Mouse (Mus musculus): ENCODE measurements at regions not wholly inside any gene's neighbourhood (a gene's known extent, or its start where the extent isn't known, plus 50 kb on each side); places are given as distances from the start of the nearest gene placed in this dataset.

DNA sequence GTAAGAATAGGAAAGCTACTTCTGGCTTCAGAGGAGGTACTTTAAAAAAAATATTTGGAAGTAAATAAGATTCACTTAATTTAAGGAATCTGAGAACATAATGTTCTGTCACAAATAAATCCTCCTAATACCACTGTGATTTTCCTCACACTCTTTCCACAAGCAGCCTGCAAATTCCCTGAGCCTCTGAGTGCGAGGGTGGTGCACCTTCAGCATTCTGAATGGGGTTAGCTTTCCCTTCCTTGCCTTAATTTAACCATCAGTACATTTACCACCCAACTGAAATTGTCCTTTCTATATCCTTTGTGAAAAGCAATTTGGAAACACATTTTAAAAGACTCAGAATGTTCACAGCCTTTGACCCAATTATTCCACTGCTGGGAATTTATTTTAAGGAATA lies 691.7 kb downstream of the Utrn start:
- Histone ChIP-seq H3K4me2 (ENCODE audit: low read depth, severe bottlenecking) (no peak overlapping the region), H3K27ac (replicated peaks; ENCODE audit: low read depth, low read length) (no peak overlapping the region), H3K36me3 (ENCODE audit: control insufficient read depth, insufficient read depth, low read length) (no peaks in the 10 kb centered on the region), H3K27me3 (ENCODE audit: control insufficient read depth, insufficient read depth, low read length) (no peaks in the 10 kb centered on the region), H3K9ac (ENCODE audit: low read length) (no peak overlapping the region), H3K4me3 (ENCODE audit: low read depth, low read length) (no peak overlapping the region), H3K4me1 (ENCODE audit: control insufficient read depth, insufficient read depth, low read length) (no peaks in the 10 kb centered on the region), H3K9me3 (ENCODE audit: control insufficient read depth, low read length) (no peaks in the 10 kb centered on the region)
- WGBS = 90% methylated on average over 1 of the region's 1 CpGs
- DNase-seq (ENCODE audit: low spot score) (no peak), ATAC-seq (ENCODE audit: insufficient number of reproducible peaks, low FRiP score, low TSS enrichment, low read depth) (no peak)

DNA sequence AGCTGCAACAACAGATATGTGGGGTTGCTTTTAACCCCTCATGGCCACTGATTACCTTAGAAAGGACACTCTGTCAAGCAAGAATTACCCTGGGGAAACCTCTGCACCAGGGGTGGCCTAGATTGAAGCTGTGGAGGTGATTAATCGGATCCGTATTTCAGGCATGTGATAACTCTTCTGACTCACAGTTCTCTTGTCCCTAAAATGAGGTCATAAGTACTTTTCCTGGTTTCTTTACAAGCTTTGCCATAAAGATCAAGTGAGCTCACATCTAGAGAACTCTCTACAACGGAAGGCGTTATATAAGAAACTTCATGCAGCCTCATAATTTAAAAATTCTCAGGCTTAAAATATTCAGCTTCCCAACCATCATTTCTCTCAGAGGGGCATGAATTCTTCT lies 688.2 kb downstream of the Utrn start:
- H3K4me2 ChIP-seq (ENCODE audit: low read depth, severe bottlenecking) = no peak overlapping the region
- no peak overlapping the region for H3K4me3 ChIP-seq (ENCODE audit: low read depth, low read length)
- no peaks in the 10 kb centered on the region for H3K36me3 ChIP-seq (ENCODE audit: control insufficient read depth, insufficient read depth, low read length)
- ATAC-seq (ENCODE audit: insufficient number of reproducible peaks, low FRiP score, low TSS enrichment, low read depth) = no peak
- no peaks in the 10 kb centered on the region for H3K9me3 ChIP-seq (ENCODE audit: control insufficient read depth, low read length)
- no peak for DNase-seq (ENCODE audit: low spot score)
- 78% methylated on average over 4 of the region's 4 CpGs for WGBS
- no peak overlapping the region for H3K27ac ChIP-seq (replicated peaks; ENCODE audit: low read depth, low read length)
- H3K27me3 ChIP-seq (ENCODE audit: control insufficient read depth, insufficient read depth, low read length) = no peaks in the 10 kb centered on the region
- H3K9ac ChIP-seq (ENCODE audit: low read length) = no peak overlapping the region
- no peaks in the 10 kb centered on the region for H3K4me1 ChIP-seq (ENCODE audit: control insufficient read depth, insufficient read depth, low read length)

DNA sequence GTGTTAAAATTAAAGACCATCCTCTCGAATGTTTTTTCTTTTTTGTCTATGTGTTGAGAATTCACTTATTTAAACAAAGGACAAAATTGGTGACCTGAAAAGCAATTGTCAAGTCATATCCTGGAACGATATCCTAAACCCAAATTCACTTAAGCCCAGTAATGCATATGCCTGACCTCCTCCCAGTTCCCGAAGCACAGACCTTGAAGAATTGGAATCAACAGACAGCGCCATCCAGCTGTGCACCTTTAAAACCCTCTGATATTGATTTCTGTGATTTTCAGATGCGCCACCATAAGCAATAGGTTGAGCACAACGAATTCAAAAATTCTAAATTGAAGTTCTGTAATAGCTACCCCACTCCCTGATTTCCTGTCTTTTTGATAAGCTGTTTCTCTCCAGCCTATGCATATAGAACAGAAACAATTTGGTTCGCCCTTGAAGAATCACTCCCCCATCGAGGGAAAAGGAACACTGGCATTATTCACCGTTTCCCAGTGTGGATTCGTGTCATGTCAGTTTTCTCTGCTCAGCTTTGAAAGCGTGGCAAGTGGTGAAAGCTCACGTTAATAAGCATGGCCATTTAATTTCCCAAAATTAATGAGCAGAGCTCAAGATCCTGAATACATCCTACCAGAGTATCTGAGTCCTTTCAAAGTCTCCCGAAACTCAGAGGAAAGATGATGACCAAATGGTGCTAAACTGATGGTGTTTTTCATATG lies 682.1 kb downstream of the Utrn start:
- WGBS = 81% methylated on average over 13 of the region's 13 CpGs
- no peaks in the 10 kb centered on the region for H3K9me3 ChIP-seq (ENCODE audit: control insufficient read depth, low read length)
- no peak for ATAC-seq (ENCODE audit: insufficient number of reproducible peaks, low FRiP score, low TSS enrichment, low read depth)

DNA sequence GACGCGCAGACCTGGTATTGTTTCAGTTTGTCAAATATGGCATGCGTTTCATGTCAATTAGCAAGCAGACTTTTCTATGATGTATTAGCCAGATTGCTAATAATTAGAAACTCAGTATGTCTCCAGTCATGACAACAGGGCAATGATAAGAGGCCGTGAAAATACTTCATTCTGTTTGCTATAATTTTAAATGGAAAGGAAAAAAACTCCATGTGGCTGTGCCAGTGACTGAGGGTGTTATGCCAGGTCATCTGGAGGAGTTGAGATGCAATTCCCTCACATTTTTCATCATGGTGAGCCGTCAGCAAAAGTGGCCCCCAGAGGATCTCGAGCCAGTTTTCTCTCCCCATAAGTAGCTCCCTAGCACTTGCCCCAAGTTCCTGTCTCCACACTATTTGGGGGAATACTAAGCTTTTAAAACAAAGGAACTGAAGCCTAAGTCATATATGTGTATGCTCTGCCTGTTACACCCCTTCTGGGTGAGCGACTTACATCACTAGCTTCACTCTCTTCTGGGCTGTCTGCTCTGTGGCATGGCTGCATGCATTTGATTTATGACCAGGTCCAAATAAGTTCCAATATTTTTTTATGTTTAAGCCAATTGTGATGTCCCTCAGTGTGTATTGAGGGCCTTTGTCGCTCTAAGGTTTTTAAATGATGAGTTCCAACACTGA lies 681.4 kb downstream of the Utrn start:
- WGBS = 89% methylated on average over 8 of the region's 8 CpGs
- Histone ChIP-seq H3K9me3 (ENCODE audit: control insufficient read depth, low read length) (no peaks in the 10 kb centered on the region), H3K4me2 (ENCODE audit: low read depth, severe bottlenecking) (no peak overlapping the region), H3K27me3 (ENCODE audit: control insufficient read depth, insufficient read depth, low read length) (no peaks in the 10 kb centered on the region), H3K27ac (replicated peaks; ENCODE audit: low read depth, low read length) (no peak overlapping the region), H3K9ac (ENCODE audit: low read length) (no peak overlapping the region), H3K36me3 (ENCODE audit: control insufficient read depth, insufficient read depth, low read length) (no peaks in the 10 kb centered on the region), H3K4me1 (ENCODE audit: control insufficient read depth, insufficient read depth, low read length) (no peaks in the 10 kb centered on the region), H3K4me3 (ENCODE audit: low read depth, low read length) (no peak overlapping the region)
- ATAC-seq (ENCODE audit: insufficient number of reproducible peaks, low FRiP score, low TSS enrichment, low read depth) (no peak), DNase-seq (ENCODE audit: low spot score) (no peak)

More for the DNA sequence above, 682.1 kb downstream of the Utrn start:
- Histone ChIP-seq H3K27ac (replicated peaks; ENCODE audit: low read depth, low read length) (no peak overlapping the region), H3K4me1 (ENCODE audit: control insufficient read depth, insufficient read depth, low read length) (no peaks in the 10 kb centered on the region), H3K36me3 (ENCODE audit: control insufficient read depth, insufficient read depth, low read length) (no peaks in the 10 kb centered on the region), H3K4me3 (ENCODE audit: low read depth, low read length) (no peak overlapping the region), H3K27me3 (ENCODE audit: control insufficient read depth, insufficient read depth, low read length) (no peaks in the 10 kb centered on the region), H3K9ac (ENCODE audit: low read length) (no peak overlapping the region), H3K4me2 (ENCODE audit: low read depth, severe bottlenecking) (no peak overlapping the region)
- DNase-seq (ENCODE audit: low spot score) = no peak

DNA sequence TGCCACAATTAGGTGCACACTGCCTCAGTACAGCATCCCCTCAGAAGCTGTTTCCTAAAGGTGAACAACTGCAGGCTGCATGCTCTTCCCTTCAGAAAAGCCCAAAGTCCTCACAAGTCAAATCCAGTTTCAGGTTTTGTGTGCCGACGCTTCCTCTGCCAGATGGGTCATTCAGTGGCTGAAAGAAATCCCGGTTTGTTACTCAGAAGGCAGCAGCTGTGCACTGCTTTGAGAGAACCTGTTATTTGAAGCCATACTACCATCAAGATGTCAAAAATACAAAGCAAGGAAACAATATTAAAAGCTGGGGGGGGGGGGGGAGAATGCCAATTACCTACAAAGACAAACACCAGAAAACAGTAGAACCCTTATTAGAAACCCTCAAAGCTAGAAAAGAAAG lies 678.7 kb downstream of the Utrn start:
- no peak overlapping the region for H3K4me3 ChIP-seq (ENCODE audit: low read depth, low read length)
- WGBS = 61% methylated on average over 3 of the region's 3 CpGs
- DNase-seq (ENCODE audit: low spot score) (no peak), ATAC-seq (ENCODE audit: insufficient number of reproducible peaks, low FRiP score, low TSS enrichment, low read depth) (no peak)
- no peak overlapping the region for H3K4me2 ChIP-seq (ENCODE audit: low read depth, severe bottlenecking)
- no peaks in the 10 kb centered on the region for H3K27me3 ChIP-seq (ENCODE audit: control insufficient read depth, insufficient read depth, low read length)
- no peaks in the 10 kb centered on the region for H3K36me3 ChIP-seq (ENCODE audit: control insufficient read depth, insufficient read depth, low read length)
- H3K4me1 ChIP-seq (ENCODE audit: control insufficient read depth, insufficient read depth, low read length) = no peaks in the 10 kb centered on the region
- no peak overlapping the region for H3K27ac ChIP-seq (replicated peaks; ENCODE audit: low read depth, low read length)
- H3K9ac ChIP-seq (ENCODE audit: low read length) = no peak overlapping the region
- H3K9me3 ChIP-seq (ENCODE audit: control insufficient read depth, low read length) = no peaks in the 10 kb centered on the region

DNA sequence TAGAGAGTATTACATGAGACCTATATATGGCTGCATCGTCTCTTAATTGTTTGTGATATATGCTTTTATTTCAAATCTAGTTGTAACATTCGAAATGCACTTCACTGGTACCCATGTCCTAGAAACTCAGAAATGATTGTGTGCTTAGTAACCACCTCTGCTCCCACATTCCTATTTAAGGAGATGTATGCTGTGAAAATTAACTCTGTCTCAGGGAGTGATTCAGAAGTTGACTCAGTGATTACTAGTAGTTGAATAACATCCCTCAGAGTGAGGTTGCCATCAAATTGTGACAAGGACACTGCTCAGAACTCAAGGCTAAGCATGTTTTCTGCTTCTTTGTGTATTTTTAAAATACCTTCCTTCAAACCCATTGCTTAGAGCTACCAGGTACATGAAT lies 661.9 kb downstream of the Utrn start:
- Histone ChIP-seq H3K36me3 (ENCODE audit: control insufficient read depth, insufficient read depth, low read length) (no peaks in the 10 kb centered on the region), H3K4me1 (ENCODE audit: control insufficient read depth, insufficient read depth, low read length) (no peaks in the 10 kb centered on the region), H3K9ac (ENCODE audit: low read length) (no peak overlapping the region), H3K27me3 (ENCODE audit: control insufficient read depth, insufficient read depth, low read length) (no peaks in the 10 kb centered on the region), H3K27ac (replicated peaks; ENCODE audit: low read depth, low read length) (no peak overlapping the region), H3K9me3 (ENCODE audit: control insufficient read depth, low read length) (no peaks in the 10 kb centered on the region), H3K4me3 (ENCODE audit: low read depth, low read length) (no peak overlapping the region), H3K4me2 (ENCODE audit: low read depth, severe bottlenecking) (no peak overlapping the region)
- no peak for DNase-seq (ENCODE audit: low spot score)
- no peak for ATAC-seq (ENCODE audit: insufficient number of reproducible peaks, low FRiP score, low TSS enrichment, low read depth)
- 88% methylated on average over 2 of the region's 2 CpGs for WGBS

DNA sequence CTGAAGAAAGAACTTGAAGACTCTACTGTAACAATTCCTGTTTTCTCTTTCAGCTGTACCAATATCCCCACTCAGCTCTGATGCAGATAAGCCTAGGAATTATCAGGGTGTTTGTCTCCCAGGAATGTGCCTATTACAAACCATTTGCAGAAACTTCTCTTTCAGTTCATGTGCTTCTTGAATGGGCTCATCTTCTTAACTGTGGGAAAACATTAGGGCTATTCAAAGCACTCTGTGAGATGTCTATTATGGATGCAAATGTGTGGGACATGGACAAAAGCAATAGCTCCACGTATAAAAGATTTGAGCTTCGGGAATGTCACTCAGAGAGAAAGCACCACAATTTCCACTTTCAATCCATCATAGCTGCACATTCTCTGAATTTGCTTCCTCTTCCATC lies 659.0 kb downstream of the Utrn start:
- no peak for DNase-seq (ENCODE audit: low spot score)
- H3K27me3 ChIP-seq (ENCODE audit: control insufficient read depth, insufficient read depth, low read length) = no peaks in the 10 kb centered on the region
- 93% methylated on average over 2 of the region's 2 CpGs for WGBS
- no peak overlapping the region for H3K4me2 ChIP-seq (ENCODE audit: low read depth, severe bottlenecking)
- no peak overlapping the region for H3K9ac ChIP-seq (ENCODE audit: low read length)
- H3K4me3 ChIP-seq (ENCODE audit: low read depth, low read length) = no peak overlapping the region
- no peak for ATAC-seq (ENCODE audit: insufficient number of reproducible peaks, low FRiP score, low TSS enrichment, low read depth)
- H3K36me3 ChIP-seq (ENCODE audit: control insufficient read depth, insufficient read depth, low read length) = no peaks in the 10 kb centered on the region
- H3K27ac ChIP-seq (replicated peaks; ENCODE audit: low read depth, low read length) = no peak overlapping the region
- H3K4me1 ChIP-seq (ENCODE audit: control insufficient read depth, insufficient read depth, low read length) = no peaks in the 10 kb centered on the region
- no peaks in the 10 kb centered on the region for H3K9me3 ChIP-seq (ENCODE audit: control insufficient read depth, low read length)

DNA sequence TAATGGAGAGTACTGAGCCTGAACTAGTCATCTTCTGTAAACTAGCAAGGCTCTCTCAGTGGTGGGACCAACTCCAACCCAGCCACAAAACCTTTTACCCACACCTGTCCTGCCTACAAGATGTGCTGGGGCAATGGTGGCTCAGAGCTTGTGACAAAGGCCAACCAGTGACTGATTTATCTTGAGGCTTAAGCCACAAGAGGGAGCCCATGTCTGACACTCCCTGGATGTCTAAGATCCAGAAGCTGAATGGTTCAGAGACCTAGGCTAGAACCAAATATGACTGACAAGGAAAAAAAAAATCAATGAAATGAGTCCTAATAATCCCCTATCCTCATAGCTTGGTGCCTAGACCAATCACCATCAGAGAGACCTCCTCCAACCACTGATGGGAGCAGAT lies 650.3 kb downstream of the Utrn start:
- ATAC-seq (ENCODE audit: insufficient number of reproducible peaks, low FRiP score, low TSS enrichment, low read depth) (no peak), DNase-seq (ENCODE audit: low spot score) (no peak)
- Histone ChIP-seq H3K4me2 (ENCODE audit: low read depth, severe bottlenecking) (no peak overlapping the region), H3K4me3 (ENCODE audit: low read depth, low read length) (no peak overlapping the region), H3K4me1 (ENCODE audit: control insufficient read depth, insufficient read depth, low read length) (no peaks in the 10 kb centered on the region), H3K27me3 (ENCODE audit: control insufficient read depth, insufficient read depth, low read length) (no peaks in the 10 kb centered on the region), H3K9me3 (ENCODE audit: control insufficient read depth, low read length) (no peaks in the 10 kb centered on the region), H3K27ac (replicated peaks; ENCODE audit: low read depth, low read length) (no peak overlapping the region), H3K9ac (ENCODE audit: low read length) (no peak overlapping the region), H3K36me3 (ENCODE audit: control insufficient read depth, insufficient read depth, low read length) (no peaks in the 10 kb centered on the region)

DNA sequence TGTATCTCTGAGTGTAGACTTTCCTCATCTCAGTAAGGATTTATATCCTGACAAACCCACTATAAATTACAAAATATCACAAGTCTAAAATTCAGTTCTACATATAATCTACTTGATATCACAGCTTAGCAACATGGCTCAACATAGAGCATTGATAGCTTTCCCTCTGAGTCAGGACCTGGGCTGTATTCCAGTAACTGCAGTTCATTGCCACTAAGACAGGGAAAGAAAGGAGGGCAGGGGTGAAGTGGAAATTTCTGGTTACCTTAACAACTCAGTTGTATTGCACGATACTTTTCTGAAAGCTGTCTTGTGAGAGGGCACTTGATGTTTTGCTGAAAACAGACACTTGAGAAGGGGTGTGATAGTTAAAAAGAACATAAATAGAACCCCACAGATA lies 635.0 kb downstream of the Utrn start:
- no peak overlapping the region for H3K27ac ChIP-seq (replicated peaks; ENCODE audit: low read depth, low read length)
- H3K4me1 ChIP-seq (ENCODE audit: control insufficient read depth, insufficient read depth, low read length) = no peaks in the 10 kb centered on the region
- no peak overlapping the region for H3K9ac ChIP-seq (ENCODE audit: low read length)
- DNase-seq (ENCODE audit: low spot score) (no peak), ATAC-seq (ENCODE audit: insufficient number of reproducible peaks, low FRiP score, low TSS enrichment, low read depth) (no peak)
- H3K27me3 ChIP-seq (ENCODE audit: control insufficient read depth, insufficient read depth, low read length) = no peaks in the 10 kb centered on the region
- no peak overlapping the region for H3K4me2 ChIP-seq (ENCODE audit: low read depth, severe bottlenecking)
- H3K9me3 ChIP-seq (ENCODE audit: control insufficient read depth, low read length) = no peaks in the 10 kb centered on the region
- H3K4me3 ChIP-seq (ENCODE audit: low read depth, low read length) = no peak overlapping the region
- no peaks in the 10 kb centered on the region for H3K36me3 ChIP-seq (ENCODE audit: control insufficient read depth, insufficient read depth, low read length)
- WGBS = 100% methylated on average over 1 of the region's 1 CpGs
